Mouse (Mus musculus) liver, adult 2 months (tissue): ENCODE results near the gene Mgat1.

ENCODE experiments used
- CTCF ChIP-seq: fragments of 200-500 bp; IDR thresholded peaks from 2 replicates; pipeline ENCODE4 v1.5.1; 2011; ENCODE audit warnings: low read depth, low read length, control low read depth
- POLR2A ChIP-seq: fragments of 200-500 bp; IDR thresholded peaks from 2 replicates; pipeline ENCODE4 v1.6.1; 2011; ENCODE audit warnings: low read length, control low read depth; ENCODE audit not compliant: insufficient read depth; ENCODE audit errors: extremely low read depth

DNA sequence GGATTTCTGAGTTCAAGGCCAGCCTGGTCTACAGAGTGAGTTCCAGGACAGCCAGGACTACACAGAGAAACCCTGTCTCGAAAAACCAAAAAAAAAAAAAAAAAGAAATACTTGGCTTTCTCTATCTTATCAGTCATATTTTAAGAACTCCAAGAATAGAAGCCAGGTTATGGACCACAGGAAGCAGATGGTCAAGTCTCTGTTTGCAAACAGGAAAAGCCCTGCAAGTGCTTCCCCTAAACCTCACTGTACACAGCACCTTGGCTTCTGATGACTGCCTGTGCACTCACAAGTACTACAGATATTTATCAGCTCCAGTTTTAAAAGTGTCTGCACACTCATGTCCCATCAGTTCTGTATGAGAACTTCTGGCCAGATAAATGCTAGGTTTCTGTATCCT, 2.5 kb upstream of the Mgat1 start:
- TF ChIP-seq POLR2A, result no peak
- no peak for TF ChIP-seq CTCF
